Mouse (Mus musculus): ENCODE measurements around the gene Sh2d3c. TPM values are rescaled to one million over a fixed set of nuclear protein-coding genes. Genes with fewer than 3 reads are reported as not detected.

Sh2d3c gene
- total and polyA plus RNA-seq, 3 experiments, result 4.8 to 25.8 (median 11.1) TPM

- Histone ChIP-seq H3K9me3 (replicated peaks; ENCODE audit: low read length) (no peaks in the 10 kb centered on the region), H3K27ac (ENCODE audit: insufficient read depth, low read depth) (no peak within 1 kb of the TSS), H3K27me3 (replicated peaks) (no peaks in the 10 kb centered on the region), H3K4me3 (replicated peaks in 1 of 3; ENCODE audit: low read depth in 2 of 3, low read length in 2 of 3, poor library complexity in 1 of 3) (no peak within 1 kb of the TSS), H3K9ac (ENCODE audit: insufficient read depth, low read depth) (no peak within 1 kb of the TSS), H3K4me2 (ENCODE audit: insufficient read depth, low read depth, poor library complexity, severe bottlenecking) (no peak within 1 kb of the TSS), H3K79me2 (replicated peaks; ENCODE audit: control insufficient read depth, extremely low read depth, insufficient read depth, poor library complexity, severe bottlenecking) (peaks cover 18% of the 10 kb centered on the region), H3K4me1 (ENCODE audit: control insufficient read depth in 1 of 2, insufficient read depth in 2 of 2) (peaks cover 0 to 4% of the 10 kb centered on the region in 2 experiments; a peak in 2 of 4 replicates), H3K36me3 (replicated peaks in 1 of 2; ENCODE audit: control insufficient read depth in 1 of 2, insufficient read depth in 1 of 2, low read length in 1 of 2) (peaks cover 60 to 83% of the 10 kb centered on the region in 2 experiments)
- TF ChIP-seq USF2 (conservative IDR thresholded peaks at IDR 0.05; ENCODE audit: low read depth, low read length) (no peak), EP300 (IDR thresholded peaks at IDR 0.05; ENCODE audit: low read length) (no peak), RCOR1 (conservative IDR thresholded peaks at IDR 0.05; ENCODE audit: low read depth, low read length) (no peak), SMC3 (IDR thresholded peaks at IDR 0.05; ENCODE audit: low read depth, low read length) (no peak), USF1 (IDR thresholded peaks at IDR 0.05; ENCODE audit: low read depth, low read length) (no peak), MAFK (IDR thresholded peaks at IDR 0.05; ENCODE audit: insufficient replicate concordance, low read length) (no peak), JUND (conservative IDR thresholded peaks at IDR 0.05; ENCODE audit: low read depth, low read length) (no peak), MAX (IDR thresholded peaks at IDR 0.05; ENCODE audit: low read length) (no peak), IRF4 (IDR thresholded peaks at IDR 0.05; ENCODE audit: low read depth, low read length) (no peak), ZMIZ1 (IDR thresholded peaks at IDR 0.05; ENCODE audit: low read depth, low read length) (no peak), TBP (conservative IDR thresholded peaks at IDR 0.05; ENCODE audit: low read depth, low read length) (no peak), ETS1 (conservative IDR thresholded peaks at IDR 0.05; ENCODE audit: low read depth, low read length) (no peak), POLR2A (IDR thresholded peaks at IDR 0.05; ENCODE audit: low read depth, low read length) (no peak), GABPA (IDR thresholded peaks at IDR 0.05; ENCODE audit: insufficient replicate concordance, low read depth, low read length) (no peak), NRF1 (IDR thresholded peaks at IDR 0.05; ENCODE audit: low read depth, low read length) (no peak)
- in situ Hi-C loops (cut with MboI; ENCODE audit: low pct_ligation_motif_present, low pct_unique_long_range_greater_than_20kb, low sequenced_read_pairs) (no loop called here), dilution Hi-C loops (cut with MboI; ENCODE audit: extremely low pct_ligation_motif_present, extremely low pct_unique_long_range_greater_than_20kb, low sequenced_read_pairs) (no loop called here)
- no peak for DNase-seq (ENCODE audit: extremely low read depth)
Measured at GRCm38 (mm10) chr2:32704021-32704421, 16.8 kb upstream of the Sh2d3c start, which contains the start of gene Fpgs. Gene Fpgs (minus strand): TSS chr2:32704145.

DNA sequence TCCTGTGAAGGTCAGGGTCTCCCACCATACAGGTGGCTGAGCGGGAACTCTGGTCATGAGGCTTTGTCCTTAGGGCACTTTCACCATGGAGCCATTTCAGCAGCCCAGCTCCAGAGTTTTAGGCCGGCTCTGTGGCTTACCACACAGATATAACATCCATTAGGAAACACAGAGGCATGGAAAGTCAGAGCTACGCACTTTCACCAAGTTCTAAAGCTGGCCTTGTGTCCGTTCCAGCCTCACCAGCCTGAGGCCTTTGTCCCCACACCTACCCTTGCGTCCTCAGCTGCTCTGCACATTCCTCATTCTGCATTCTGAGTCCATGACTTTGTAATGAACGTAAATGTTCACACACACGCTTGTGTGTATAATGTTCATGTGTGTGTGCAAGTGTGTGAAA, 15.8 kb upstream of the Sh2d3c start:
- Histone ChIP-seq H3K9me3 (replicated peaks; ENCODE audit: low read length) (no peaks in the 10 kb centered on the region), H3K9ac (ENCODE audit: insufficient read depth, low read depth) (no peak overlapping the region), H3K4me3 (replicated peaks in 1 of 3; ENCODE audit: low read depth in 2 of 3, low read length in 2 of 3, poor library complexity in 1 of 3) (no peak overlapping the region), H3K27ac (ENCODE audit: insufficient read depth, low read depth) (no peak overlapping the region), H3K4me2 (ENCODE audit: insufficient read depth, low read depth, poor library complexity, severe bottlenecking) (no peak overlapping the region), H3K4me1 (ENCODE audit: control insufficient read depth in 1 of 2, insufficient read depth in 2 of 2) (peaks cover 7 to 13% of the 10 kb centered on the region in 2 experiments), H3K36me3 (replicated peaks in 1 of 2; ENCODE audit: control insufficient read depth in 1 of 2, insufficient read depth in 1 of 2, low read length in 1 of 2) (peaks cover 70 to 90% of the 10 kb centered on the region in 2 experiments), H3K79me2 (replicated peaks; ENCODE audit: control insufficient read depth, extremely low read depth, insufficient read depth, poor library complexity, severe bottlenecking) (peaks cover 28% of the 10 kb centered on the region), H3K27me3 (replicated peaks) (no peaks in the 10 kb centered on the region)
- dilution Hi-C loops (cut with MboI; ENCODE audit: extremely low pct_ligation_motif_present, extremely low pct_unique_long_range_greater_than_20kb, low sequenced_read_pairs), result no loop called here
- in situ Hi-C loops (cut with MboI; ENCODE audit: low pct_ligation_motif_present, low pct_unique_long_range_greater_than_20kb, low sequenced_read_pairs), result no loop called here
- no peak for DNase-seq (ENCODE audit: extremely low read depth)
- TF ChIP-seq POLR2A (IDR thresholded peaks at IDR 0.05; ENCODE audit: low read depth, low read length), result peak; percentile 4; the same call in 1 of the 2 replicates
- TF ChIP-seq CHD2 (IDR thresholded peaks at IDR 0.05; ENCODE audit: low read length), result no peak
